Mouse (Mus musculus) heart, adult 9 months (tissue): ENCODE measurements around the gene Akt1s1.

Source experiments
- DNase-seq, 2 experiments: peaks; one replicate each; pipeline ENCODE4 v3.0.0; 2022; ENCODE audit warnings: low spot score in 2 of 2

Akt1s1 gene

DNA sequence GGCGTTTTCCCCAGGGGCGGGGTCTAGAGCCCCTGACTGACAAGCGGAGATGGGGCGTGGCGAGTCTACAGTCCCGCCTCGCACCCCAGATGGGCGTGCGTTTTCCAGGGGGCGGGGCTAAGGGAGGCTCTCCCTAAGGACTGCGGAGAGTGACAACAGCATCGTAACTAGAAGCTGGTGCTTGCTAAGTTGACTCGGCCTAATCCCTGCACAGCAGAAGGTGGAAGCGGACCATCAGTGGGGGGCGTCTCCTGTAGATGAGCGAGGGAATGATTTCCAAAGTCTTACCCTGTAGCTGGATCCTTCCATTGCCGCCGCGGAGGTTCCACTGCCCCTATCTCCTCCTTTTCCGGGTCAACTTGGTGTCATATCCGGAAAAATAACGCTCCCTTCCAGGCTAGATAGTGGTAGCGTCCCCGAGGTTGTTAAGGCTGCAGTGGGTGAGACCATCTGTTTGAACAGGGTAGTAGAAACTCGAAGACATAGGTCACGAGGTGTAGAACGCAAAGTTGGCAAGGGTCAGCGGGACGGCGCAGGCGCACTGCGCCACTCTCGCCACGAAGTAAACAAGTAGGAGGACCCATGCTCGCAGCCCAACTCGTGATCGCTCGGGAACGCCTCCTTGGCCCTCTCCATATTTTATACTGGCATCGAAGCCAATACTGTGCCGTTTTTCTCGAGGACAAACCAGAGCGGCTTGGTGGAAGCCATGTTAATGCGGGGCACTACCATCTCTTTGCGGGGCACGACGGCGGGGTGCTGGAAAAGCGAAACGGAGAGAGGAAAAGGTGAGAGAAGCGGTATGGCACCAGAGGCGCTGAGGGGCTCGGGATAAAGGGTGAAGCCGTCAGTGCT, at the start of gene Akt1s1, which contains the start of gene Tbc1d17:
Akt1s1 (plus strand) TSS at position 431 of the 855 bp plus-strand sequence.
Tbc1d17 (minus strand) TSS at position 519 of the 855 bp plus-strand sequence.
- DNase-seq, result peak; percentile 100

DNA sequence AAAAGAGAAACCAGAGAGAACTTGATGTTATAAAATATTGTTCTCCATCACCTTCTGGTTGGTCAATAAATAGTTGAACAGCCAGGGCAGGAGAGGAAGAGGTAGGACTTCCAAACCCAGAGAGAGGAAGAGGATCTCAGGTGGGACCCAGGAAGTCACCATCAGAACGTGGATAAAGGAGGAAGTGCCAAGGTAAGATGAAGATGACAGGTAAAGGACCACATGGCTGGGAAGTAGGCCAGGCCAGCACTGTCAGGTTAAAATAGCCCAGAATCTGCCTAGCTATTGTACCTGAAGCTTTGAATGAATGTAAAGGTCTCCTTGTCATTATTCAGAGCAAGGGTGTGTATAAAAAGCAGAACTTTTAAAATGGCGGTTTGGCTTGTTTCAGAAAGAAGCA, 39.9 kb upstream of the Akt1s1 start:
- no peak for DNase-seq

DNA sequence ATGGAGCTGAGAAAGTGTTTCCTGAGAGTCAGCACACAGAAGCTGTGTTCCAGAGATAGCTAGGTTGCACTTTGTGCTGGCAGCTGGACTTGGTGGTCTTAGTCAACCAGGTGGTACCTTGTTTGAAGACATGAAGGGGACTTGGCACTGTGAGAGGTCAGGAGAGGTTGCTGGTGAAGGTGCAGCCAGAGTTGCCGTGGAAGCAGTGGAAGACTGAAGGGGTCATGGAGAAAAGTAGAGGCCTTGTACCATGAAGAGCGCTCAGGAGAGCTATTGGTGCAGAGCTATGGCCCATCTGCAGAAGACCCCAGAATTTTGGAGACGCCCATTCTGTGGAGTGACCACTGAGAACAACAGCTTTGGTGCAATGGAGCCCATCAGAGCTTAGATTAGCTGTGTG, 39.3 kb upstream of the Akt1s1 start:
- DNase-seq, result no peak

DNA sequence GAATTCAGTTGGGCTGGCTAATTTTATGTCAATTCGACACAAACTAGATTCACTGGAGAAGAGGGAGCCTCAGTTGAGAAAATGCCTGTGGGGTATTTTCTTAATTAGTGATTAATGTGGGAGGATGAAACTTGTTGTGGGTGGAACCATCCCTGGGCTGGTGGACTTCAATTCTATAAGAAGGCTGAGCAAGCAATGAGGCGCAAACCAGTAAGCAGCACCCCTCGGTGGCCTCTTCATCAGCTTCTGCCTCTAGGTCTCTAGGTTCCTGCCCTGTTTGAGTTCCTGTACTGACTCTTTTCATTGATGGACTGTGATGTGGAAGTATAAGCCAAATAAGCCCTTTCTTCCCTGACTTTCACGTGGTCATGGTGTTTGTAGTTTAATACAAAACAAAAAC, 38.4 kb upstream of the Akt1s1 start:
- DNase-seq, result no peak

DNA sequence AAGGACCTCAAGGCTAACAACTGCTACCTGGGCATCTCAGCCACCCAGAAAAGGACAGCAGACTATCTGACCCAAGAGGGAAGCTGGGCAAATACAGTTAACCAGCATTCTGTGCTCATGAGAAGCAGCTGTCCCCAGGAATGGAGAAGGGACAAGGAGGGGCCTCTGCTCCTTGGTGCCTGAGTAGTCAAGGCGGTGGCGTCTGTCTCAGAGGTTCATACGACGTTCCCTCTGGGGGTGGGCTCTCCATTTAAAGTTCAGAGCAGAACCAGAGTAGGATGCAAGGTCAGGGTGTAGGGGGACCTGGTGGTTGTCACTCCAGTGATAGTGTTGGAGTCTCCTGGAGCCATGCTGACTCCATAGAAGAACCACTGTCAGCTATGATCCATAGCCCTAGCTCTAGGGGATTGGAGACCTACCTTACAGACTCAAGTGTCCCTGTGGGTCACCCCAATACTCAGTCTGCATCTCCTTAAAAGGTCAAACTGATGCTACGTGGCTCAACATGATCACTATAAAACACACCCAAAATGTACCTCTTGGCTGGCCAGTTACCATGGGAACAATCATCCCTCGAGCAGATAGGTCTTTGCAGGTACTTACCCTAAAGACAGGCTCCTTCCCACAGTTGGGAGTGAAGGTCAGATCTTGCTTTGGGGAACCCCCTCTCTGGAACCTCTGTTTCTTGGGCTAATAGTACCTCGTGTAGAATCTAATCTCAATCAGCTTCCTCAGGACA, 37.8 kb upstream of the Akt1s1 start:
- DNase-seq, result no peak

DNA sequence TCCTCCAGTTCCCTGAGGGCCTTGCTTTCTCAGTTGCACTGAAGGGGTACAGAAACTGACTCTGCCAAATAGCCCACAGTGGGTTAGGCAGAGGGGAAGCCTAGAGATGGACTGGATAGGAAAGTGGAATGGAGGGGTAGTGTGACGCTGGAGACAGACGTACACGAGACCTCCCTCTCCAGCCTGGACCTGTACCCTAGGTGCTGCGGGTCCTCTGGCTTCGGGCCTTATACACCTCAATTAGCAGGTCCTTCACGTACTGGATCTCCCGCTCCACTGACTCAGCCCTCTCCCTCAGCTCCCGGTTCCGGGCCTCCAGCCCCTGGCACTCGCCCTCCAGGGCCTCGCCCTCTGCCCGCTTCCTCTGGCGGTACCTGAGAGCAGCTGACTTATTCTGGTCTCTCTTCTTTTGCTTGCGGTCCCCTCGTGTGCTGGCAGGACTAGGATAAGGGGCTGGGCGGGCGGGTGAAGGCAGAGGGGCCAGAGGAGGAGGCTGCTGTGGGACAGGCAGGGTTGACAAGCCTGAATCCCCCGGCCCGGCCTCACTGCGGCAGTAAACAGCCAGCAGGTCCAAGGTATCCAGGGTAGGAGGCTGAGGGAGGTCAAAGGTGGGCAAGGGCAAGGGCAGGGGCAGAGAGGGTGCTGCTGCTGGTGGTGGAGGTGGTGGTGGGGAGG, 36.0 kb upstream of the Akt1s1 start:
- DNase-seq, result no peak

DNA sequence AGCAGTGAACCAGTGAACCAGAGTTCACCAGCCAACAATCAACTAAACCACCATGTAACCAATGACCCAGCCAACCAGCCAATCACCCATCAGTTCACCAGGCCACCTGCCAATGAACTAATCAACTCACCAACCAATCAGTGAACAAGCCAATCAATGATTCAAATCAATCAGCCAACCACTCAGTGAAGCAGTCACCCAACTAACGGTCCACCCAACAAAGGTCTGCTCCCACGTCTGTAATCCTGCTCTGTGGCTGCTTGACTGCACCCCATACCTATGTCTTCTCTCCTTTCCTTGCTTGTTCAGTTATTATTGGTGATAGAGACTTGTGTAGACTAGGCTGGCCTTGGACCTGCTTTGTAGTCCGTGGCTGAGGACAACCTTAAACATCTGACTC, 34.8 kb upstream of the Akt1s1 start:
- no peak for DNase-seq

DNA sequence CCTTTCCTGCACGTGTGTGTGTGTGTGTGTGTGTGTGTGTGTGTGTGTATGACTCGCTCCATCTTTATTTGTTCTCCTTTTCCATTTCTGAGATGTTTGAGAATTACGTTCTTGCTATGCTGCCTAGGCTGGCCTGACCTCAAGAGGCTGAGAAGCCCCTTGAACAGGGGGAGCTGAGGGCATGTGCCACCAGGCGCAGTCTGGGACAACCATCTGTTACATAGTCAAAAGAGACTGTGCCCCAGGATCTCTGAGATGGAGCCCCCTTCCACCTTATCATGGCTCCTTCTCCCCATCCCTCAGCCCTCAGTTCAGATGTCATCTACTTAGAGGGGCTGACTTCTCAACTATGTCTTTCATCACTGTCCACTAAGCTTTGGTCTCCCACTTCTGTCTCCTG, 34.4 kb upstream of the Akt1s1 start:
- no peak for DNase-seq

DNA sequence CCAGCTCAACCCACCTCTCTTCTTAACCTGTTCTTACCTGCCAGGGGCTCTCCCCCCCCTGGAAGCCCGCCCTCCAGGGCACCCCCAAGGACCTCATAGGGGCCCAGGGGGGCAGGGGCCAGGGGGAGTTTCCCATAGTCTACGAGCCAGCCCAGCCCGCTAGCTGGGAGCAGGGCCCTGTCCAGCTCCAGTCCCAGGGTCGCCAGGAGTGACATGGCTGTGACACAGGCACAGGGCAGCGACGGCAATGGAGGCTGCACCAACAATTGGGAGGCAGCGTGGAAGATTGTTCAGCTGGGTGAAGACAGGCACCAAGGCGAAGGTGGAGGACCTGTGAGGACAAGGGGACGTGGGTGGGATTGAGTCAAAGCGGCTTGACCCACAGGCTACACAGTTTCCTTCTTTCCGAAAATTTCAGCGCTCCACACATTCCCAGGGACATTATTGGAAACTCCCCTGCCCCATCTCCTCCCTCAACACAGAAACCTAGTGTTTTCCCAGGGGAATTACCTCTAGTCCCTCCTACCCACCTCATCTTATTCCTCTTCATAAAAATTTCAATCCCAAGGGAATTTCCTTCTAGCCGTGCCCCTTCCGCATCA, 33.7 kb upstream of the Akt1s1 start:
- peak in 1 of 2 experiments; percentile 13 for DNase-seq

DNA sequence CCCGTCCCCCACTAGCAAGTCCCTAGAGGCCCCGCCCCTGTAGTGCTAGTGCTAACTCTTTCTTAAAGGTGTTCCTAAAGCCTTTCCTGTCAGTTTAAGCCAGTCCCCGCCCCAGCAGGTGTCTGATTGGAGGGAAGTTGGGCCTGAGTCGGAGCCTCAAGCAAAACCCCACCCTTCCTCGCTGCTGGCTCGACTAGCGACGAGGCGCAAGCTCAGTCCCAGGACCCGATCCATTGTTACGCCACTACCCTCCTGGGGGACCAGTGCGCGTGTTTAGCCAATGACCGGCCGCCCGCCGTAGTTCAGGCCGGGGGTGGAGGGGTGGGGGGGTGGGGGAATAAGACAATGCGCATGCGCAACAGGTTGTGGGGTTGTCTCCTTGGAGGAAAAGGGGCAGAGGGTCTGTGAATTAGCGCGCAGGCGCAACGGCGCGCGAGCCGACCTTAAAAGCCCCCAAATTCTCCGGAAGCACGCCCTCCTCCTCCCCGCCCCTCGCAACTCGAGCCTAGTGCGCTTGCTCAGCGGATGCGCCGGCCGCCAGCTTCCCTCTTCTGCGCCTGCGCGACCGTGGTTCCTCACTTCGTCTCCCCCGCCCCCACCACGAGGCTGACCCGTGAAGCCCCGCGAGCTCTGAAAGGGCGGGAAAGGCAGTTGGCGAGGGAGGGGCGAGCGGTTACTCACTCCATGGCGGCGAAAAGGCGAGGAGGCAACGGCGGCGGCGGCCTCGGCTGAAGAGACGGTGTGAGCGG, 32.9 kb upstream of the Akt1s1 start, which contains the start of the genes Nup62 and Il4i1:
Nup62 (plus strand) TSS at position 368 of the 749 bp plus-strand sequence.
Il4i1 (plus strand) TSS at position 667 of the 749 bp plus-strand sequence.
- peak; percentile 99 for DNase-seq

DNA sequence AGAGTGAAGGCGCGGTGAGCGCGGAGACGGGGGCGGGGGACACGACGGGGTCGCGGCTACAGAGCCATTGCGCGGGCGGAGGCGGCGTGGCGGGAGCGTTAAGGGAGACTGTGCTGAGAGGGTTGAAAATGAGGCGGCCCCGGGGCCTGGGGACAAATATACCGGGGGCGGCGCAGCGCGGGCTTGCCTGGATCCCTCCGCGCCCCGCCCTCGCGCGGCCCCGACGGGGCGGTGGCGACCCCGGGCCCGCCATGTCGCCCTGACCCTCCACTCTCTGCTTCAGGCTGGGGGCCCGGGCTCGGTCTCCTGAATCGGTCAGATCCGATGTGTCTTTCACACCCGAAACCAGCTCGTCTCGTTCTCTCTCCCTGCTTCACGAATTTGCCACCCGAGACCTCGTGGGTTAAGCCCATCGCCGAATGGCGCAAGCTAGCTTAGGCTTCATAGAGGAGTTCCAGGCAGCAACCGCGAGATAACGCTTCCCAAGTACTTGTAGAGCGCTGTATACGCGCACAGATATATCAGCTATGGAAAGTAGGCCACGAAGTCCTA, 32.2 kb upstream of the Akt1s1 start, which contains the start of gene Atf5:
Atf5 (minus strand) TSS at position 189 of the 552 bp plus-strand sequence.
- peak in 1 of 2 experiments; percentile 64 for DNase-seq

DNA sequence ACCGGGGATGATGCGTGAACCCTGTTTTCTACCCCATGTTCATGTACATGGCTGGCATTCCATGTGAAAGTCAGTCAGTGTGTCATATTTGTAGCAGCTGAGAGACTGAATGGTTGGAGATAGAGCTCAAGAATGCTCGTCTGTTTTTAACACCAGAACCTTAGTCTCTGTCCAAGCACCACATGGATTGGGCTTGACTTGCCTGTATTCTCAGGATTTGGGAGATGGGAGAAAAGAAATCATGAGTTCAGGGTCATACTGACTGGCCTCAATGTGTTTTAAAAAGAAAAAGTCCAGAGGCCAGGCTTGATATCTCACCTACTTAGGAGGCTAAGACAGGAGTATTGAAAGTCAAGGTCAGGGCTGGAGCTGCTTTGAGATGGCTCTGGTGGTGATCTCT, 31.4 kb upstream of the Akt1s1 start:
- DNase-seq, result peak in 1 of 2 experiments; percentile 4

DNA sequence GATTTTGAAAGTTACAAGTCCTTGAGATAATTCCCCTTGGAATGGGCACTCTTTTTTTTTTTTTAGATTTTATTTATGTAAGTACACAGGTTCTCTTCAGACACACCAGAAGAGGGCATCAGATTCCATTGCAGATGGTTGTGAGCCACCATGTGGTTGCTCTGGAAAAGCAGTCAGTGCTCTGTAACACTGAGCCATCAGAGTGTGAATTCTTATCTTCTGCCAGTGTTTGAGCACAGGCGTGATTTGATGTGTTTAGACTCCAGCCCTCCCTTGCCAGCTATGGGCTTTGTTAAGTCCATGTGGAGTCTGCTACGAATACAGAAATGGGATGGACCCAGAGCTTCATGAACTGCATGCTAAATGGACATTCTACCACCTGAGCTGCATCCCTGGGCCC, 30.6 kb upstream of the Akt1s1 start:
- no peak for DNase-seq

DNA sequence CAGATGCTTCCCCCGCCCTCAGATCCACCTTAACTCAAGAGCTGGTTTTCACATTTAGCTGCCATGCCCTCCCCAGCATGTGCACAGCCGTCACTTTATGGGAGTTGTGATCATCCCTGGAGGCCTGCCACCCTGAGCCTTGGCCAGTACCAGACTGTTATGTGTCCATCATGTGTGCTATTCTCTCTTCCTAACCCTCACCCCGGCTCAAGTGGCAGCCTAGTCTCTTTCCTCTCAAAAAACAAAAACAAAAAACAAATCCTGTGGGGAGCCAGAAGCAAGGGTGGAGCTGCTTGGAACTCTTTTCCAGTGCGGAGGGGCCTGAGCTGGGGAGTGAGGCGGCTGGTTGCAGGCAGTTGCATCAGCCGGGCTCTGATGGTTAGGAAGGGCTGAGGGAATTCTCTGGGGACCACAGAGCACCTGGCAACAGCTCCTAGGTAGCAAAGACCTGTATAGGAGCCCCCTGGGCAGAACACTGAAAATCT, 30.0 kb upstream of the Akt1s1 start:
- DNase-seq, result peak in 1 of 2 experiments; percentile 60

DNA sequence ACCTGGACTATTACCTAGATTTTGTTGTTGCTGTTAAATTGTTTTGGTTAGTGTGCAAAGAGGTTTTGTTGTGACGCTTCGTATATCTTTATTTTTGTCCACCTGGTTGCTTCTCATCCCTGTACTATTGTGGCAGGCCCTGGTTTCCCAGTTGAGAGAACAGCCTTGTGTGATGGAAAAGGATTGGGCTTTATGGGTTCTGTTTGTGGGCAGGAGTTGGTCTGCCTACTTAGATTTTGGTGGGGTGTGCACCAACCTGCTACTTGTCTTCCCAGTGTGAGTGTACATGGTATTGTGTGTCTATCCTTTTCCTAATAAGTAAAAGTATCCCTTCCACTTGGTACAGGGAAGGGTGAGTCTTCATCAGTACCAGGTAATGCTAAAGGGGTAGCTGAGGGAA, 29.4 kb upstream of the Akt1s1 start:
- no peak for DNase-seq

DNA sequence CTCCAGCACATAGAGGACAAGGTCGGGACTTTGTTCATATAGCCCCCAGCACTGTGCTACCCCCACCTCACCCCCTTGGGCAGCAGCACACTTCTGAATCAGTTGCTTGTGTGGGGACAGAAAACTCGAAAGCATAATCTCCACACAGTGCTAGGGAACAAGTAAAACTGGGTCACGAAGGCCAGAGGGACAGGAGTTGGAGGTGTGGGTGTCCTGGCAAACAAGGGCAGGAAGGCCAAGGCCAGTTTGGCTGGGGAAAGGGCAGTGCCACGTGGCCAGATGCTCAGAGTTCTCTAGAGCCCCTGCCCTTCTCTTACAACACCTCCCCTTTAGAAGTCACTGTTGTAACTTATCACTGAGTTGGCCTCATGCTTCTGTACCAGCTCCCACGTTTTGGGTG, 28.9 kb upstream of the Akt1s1 start:
- no peak for DNase-seq

DNA sequence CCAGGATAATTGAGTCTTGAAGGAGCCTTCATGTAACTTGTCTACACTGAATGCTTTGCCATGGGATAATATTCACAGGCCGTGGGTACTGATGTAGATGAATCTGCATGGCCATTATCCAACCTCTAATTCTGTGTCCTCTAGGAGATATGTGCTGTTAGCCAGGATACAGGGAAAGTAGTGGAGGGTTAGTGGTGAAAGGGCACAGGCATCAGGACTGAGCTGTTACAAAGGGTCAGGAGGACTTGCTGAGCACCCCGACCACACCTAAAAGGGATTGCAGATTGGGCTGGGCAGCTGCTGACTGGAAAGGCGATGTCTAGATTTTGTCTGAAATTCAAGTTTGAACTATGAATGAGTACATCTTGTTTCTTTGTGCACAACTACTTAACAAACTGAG, 28.3 kb upstream of the Akt1s1 start:
- no peak for DNase-seq

DNA sequence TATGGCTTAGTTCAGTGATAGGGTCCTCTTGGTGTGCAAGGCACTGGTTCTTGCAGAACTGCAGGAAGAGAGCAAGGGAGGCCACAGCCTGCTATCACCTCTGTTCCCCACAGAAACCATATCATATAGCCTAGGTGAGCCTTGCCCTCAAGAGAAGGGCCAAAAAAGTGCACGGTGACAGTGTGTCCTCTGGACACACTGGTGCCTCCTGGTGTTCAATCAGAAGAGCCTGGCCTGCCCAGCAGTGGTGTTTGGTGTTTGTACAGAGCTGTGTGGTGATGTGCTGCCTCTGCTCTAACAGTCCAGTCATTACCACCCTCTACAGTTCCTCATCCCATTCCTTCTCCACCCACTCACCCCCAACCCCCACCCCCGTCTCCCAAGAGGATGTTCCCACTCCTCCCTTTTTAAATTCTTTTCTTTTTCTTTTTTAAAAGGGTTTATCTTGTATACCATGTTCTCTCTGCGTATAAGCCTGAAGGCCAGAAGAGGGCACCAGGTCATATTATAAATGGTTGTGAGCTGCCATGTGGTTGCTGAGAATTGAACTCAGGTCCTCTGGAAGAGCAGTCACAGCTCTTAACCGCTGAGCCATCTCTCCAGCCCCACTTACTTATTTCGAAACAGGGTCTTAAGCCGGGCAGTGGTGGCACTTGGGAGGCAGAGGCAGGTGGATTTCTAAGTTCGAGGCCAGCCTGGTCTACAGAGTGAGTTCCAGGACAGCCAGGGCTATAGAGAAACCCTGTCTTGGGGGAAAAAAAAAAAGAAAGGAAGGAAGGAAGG, 26.9 kb upstream of the Akt1s1 start:
- DNase-seq, result no peak

DNA sequence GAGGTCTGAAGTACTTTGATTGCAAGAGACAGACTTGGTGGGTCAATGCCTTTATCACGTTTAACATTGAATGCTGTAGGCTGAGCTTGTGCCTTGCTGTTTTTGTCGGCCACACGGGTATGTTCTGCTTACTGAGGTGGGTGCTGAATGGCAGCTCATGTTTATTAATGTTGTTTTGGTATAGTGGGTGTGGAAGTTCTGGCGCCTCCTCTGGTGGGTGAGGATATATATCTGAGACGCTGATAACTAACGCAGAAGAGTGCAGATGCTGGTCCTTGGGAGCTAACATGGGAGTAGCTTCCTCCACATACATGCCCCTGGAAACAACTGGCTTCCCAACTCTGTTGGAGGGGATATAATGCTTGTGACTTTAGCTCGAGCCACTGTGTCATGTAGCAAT, 25.4 kb upstream of the Akt1s1 start:
- no peak for DNase-seq

DNA sequence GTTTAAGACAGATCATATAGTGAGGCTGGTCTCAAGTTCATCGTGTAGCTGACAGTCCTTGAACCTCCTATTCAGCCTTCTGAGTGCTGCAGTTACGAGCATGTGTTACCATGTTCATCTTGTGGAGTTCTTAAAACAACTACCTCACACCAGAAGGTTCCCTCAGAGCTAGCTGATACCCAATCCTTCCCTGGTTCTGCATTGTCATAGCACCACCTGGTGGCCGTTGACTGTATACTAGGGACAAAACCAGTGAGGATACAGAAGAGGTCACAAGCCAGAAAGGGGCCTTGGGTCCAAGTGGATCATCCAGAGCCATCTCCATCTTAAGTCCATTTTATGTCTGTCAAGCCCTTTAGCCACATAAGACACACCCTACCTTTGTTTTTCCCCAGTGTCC, 23.9 kb upstream of the Akt1s1 start:
- peak; percentile 57 to 72 for DNase-seq
